Mouse (Mus musculus) lung, postnatal 14 days (tissue): ENCODE results near the gene Ppp1r13l.

Source experiments
- DNase-seq: peaks from one replicate; pipeline ENCODE4 v3.0.0; 2021

Gene Ppp1r13l

DNA sequence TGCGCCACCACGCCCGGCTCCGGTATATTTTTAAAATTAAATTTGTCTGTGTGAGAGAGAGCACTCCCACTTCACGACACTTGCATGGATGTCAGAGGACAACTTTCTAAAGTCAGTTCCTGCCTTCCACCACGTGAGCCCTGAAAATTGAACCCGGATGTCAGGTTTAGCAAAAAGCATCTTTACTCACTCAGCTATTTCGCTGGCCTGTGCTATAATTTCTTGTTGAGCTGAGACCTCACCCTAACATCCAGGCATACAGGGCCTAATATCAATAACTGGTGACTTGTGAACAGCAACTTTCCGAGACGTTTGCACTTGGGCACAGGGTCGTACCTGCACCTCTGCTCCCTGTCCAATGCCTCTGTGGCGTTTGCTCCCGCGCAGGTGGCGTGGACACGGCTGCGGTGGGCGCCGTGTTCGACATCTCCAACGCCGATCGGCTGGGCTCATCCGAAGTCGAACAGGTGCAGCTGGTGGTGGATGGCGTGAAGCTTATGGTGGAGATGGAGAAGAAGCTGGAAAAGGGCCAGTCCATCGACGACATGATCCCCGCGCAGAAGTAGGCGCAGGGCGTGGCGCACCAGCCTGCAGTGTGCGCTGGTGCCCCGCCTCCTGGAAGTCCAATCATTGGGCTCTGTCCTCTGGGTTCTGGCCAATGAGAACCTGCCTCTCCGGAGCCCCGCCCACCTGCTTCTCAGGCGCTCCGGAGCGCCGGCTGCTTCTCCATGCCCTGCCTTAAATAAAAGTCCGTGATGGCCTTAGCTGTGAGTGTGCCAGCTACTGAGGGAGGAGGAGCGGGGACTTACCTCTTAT lies 61.5 kb downstream of the Ppp1r13l start:
- peak; percentile 91 for DNase-seq

- no peak for DNase-seq
Measured at GRCm38 (mm10) chr7:19423083-19423482, 63.5 kb downstream of the Ppp1r13l start.

GRCm38 (mm10) chr7:19424051-19424450 lies 64.5 kb downstream of the Ppp1r13l start:
- DNase-seq = no peak

DNA sequence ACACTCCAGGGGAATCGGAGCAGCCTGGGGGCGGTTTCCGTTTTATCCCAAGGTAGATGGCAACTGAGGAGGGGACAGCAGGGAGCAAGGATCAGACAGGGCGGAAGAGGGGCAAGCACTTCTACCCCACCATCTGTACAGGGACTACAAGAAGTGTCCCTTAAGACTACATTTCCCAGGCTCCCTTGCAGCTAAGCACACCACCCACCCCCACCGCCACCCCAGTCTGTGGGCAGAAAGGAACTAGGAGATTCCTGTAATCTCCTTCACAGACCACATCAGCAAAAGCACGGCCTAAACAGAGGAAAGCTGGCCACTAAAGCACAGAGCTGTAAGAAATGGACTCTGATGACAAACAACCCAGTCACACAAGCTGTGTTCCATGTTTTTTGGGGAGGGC lies 66.8 kb downstream of the Ppp1r13l start:
- no peak for DNase-seq

DNA sequence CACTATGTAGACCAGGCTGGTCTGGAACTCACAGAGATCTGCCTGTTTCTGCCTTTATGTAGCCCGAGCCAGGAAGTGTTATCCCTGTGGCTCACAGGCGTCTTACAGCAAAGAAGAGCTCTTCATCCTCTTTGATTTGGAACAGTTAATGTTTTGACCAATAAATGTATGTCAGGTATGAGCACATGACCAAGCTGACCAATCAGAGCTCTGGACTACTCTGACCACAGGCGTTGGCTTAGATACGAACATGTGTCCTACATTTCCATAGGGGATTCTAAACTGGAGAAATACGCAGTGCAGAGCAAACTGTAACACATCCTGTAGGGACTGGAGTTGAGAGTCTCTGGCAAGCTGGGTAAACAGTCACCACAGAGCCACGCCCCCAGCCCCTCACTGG lies 67.3 kb downstream of the Ppp1r13l start:
- no peak for DNase-seq
